Mouse (Mus musculus) B cell, adult 67 days (primary cell): ENCODE measurements around the gene Thnsl2. TPM values are rescaled to one million over a fixed set of nuclear protein-coding genes. Genes with fewer than 3 reads are reported as not detected.

Experiments
- total RNA-seq, 2 experiments: library from RNA; stranded (reverse); gene quantifications; 4 replicates each; pipeline ENCODE4 v1.2.4; 2023

The Thnsl2 gene
- total RNA-seq = not detected

DNA sequence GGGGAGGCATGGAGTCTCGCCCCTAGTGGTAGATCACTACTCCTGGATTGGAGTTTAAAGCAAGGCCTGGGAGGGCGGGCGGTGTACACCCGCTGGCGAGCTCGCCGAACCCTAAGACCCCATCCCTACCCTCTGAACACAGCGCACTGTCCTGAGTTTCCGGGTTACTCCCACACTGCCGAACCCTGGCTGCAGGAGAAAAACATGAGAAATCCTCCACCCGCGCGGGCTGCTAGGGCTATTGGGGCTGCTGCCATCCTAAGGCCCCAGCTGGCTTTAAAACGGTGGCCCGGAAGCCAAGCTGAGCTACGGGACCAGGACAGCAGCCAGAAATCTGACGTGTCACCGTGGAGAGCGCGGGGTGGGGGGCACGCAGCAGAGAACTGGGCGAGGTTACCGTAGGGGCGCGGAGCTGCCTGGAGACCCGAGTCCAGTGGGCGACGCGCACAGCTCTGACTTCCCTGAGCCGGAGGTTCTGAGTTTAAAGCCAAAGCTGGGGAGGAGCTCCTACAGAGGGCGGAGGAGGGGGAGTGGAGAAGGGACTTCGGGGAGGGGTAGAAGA is at the start of gene Thnsl2:
Thnsl2 (minus strand) TSS at position 546 of the 562 bp plus-strand sequence.

Other genes starting within 250 kb of the Thnsl2 start
- gene Tex37, start 225.5 kb downstream of the Thnsl2 start, total RNA-seq = not detected
- gene Foxi3, start 187.9 kb downstream of the Thnsl2 start, total RNA-seq = not detected
- not detected for gene Fabp1, start 55.4 kb upstream of the Thnsl2 start, total RNA-seq
- gene Krcc1, start 127.2 kb upstream of the Thnsl2 start, total RNA-seq = 10 to 100 TPM; 32.3 to 41.4 TPM
- not detected for gene Smyd1, start 177.8 kb upstream of the Thnsl2 start, total RNA-seq
- 1 to 10 TPM in 1 of 2 experiments, not detected in 1; 1.5 TPM for gene Cd8b1, start 178.3 kb upstream of the Thnsl2 start, total RNA-seq
- gene Cd8a, start 229.0 kb upstream of the Thnsl2 start, total RNA-seq = 1 to 10 TPM in 1 of 2 experiments, under 1 TPM in 1; 0.18 to 1.5 TPM